Mouse (Mus musculus) G1E (cell line): ENCODE results near the gene Tspan5.

Experiments
- CTCF ChIP-seq: IDR thresholded peaks from 2 replicates; pipeline ENCODE4 v1.5.1; 2012; ENCODE audit warnings: low read depth, low read length, inconsistent platforms, mixed read lengths
- GATA1 ChIP-seq: IDR thresholded peaks from 2 replicates; pipeline ENCODE4 v1.6.1; 2012; ENCODE audit warnings: borderline replicate concordance, low read length, inconsistent platforms, mixed read lengths
- GATA2 ChIP-seq: IDR thresholded peaks from 2 replicates; pipeline ENCODE4 v1.6.1; 2012; ENCODE audit warnings: low read depth, low read length, inconsistent platforms, borderline replicate concordance
- POLR2AphosphoS5 ChIP-seq: IDR thresholded peaks from 2 replicates; pipeline ENCODE4 v1.6.1; 2012; ENCODE audit warnings: low read depth, low read length, inconsistent platforms; ENCODE audit not compliant: insufficient replicate concordance
- TAL1 ChIP-seq: conservative IDR thresholded peaks from 2 replicates; pipeline ENCODE4 v1.6.1; 2012; ENCODE audit warnings: low read depth, low read length, inconsistent platforms, mixed read lengths

GRCm38 (mm10) chr3:138880999-138881724 is 139.2 kb downstream of the Tspan5 start:
- TF ChIP-seq CTCF (no peak), TAL1 (no peak), GATA1 (no peak), POLR2AphosphoS5 (no peak), GATA2 (no peak)
